Mouse (Mus musculus) hindbrain, embryonic 11.5 days (tissue): ENCODE results near the gene Wasf1. TPM values are rescaled to one million over a fixed set of nuclear protein-coding genes. Genes with fewer than 3 reads are reported as not detected.

Experiments
- ATAC-seq: fragments of 200-750 bp; cut with Nextera tagmentation; 2 replicates; pipeline ENCODE4 v1.8.0; 2017; ENCODE audit warnings: mild to moderate bottlenecking, moderate TSS enrichment, moderate library complexity; ENCODE audit not compliant: low FRiP score
- DNase-seq: peaks from one replicate; pipeline ENCODE4 v3.0.0-alpha.2; 2015; ENCODE audit warnings: low spot score
- H3K27ac ChIP-seq: fragments of 300-500 bp; sonication (generic); 2 replicates; pipeline ENCODE4 v1.5.1; 2014; ENCODE audit warnings: mild to moderate bottlenecking, low read depth, low read length
- H3K27me3 ChIP-seq: fragments of 300-500 bp; sonication (generic); 2 replicates; pipeline ENCODE4 v1.6.1; 2014; ENCODE audit warnings: mild to moderate bottlenecking, low read length, moderate library complexity, mixed read lengths; ENCODE audit not compliant: control insufficient read depth, insufficient read depth
- H3K36me3 ChIP-seq: fragments of 300-500 bp; sonication (generic); 2 replicates; pipeline ENCODE4 v1.6.1; 2014; ENCODE audit warnings: mild to moderate bottlenecking, low read length, moderate library complexity, mixed read lengths; ENCODE audit not compliant: control insufficient read depth, insufficient read depth
- H3K4me1 ChIP-seq: fragments of 300-500 bp; sonication (generic); replicated peaks from 2 replicates; pipeline ENCODE4 v1.6.1; 2014; ENCODE audit warnings: low read length, mixed read lengths; ENCODE audit not compliant: control insufficient read depth, insufficient read depth
- H3K4me2 ChIP-seq: fragments of 300-500 bp; sonication (generic); replicated peaks from 2 replicates; pipeline ENCODE4 v1.6.1; 2014; ENCODE audit warnings: mild to moderate bottlenecking, low read depth, low read length
- H3K4me3 ChIP-seq: fragments of 300-500 bp; sonication (generic); 2 replicates; pipeline ENCODE4 v1.5.1; 2014; ENCODE audit warnings: low read depth, low read length
- H3K9ac ChIP-seq: fragments of 300-500 bp; sonication (generic); 2 replicates; pipeline ENCODE4 v1.6.1; 2014; ENCODE audit warnings: low read depth, low read length
- H3K9me3 ChIP-seq: fragments of 300-500 bp; sonication (generic); 2 replicates; pipeline ENCODE4 v1.6.1; 2016; ENCODE audit warnings: low read length; ENCODE audit not compliant: control insufficient read depth
- WGBS: fragments of 180-500 bp; shearing (Covaris S2); extraction: QIAGEN DNeasy Blood & Tissue Kit; methylation state at CpG from one replicate; pipeline ENCODE4 v1.1.7; 2014; 5-methylcytosine and 5-hydroxymethylcytosine counted together
- polyA plus RNA-seq: library from polyadenylated mRNA; unstranded; fragments of >200 nt; fragmentation: Nextera tagmentation; extraction: Ambion mirVana; gene quantifications from 2 replicates; pipeline ENCODE4 v1.2.1, GENCODE M21; 2014

Wasf1 gene
- 43.0 and 43.8 TPM in 2 replicates for polyA plus RNA-seq

GRCm38 (mm10) chr10:40882831-40883643 is at the start of gene Wasf1, which contains the start of gene Cdc40:
Gene Wasf1 (plus strand): TSS chr10:40883475.
Gene Cdc40 (minus strand): TSS chr10:40883311.
- H3K4me3 ChIP-seq, result peak within 1 kb of the TSS; percentile 98
- peak within 1 kb of the TSS; percentile 49 for H3K4me2 ChIP-seq
- H3K9ac ChIP-seq, result peak within 1 kb of the TSS; percentile 96
- DNase-seq (peak; percentile 98), ATAC-seq (peak; percentile 97)
- H3K9me3 ChIP-seq, result no peaks in the 10 kb centered on the region
- peak within 1 kb of the TSS; percentile 98 for H3K27ac ChIP-seq
- no peaks in the 10 kb centered on the region for H3K4me1 ChIP-seq
- H3K36me3 ChIP-seq, result no peaks in the 10 kb centered on the region
- whole genome bisulfite sequencing, result under 1% methylated on average over 44 of the region's 44 CpGs
- H3K27me3 ChIP-seq, result no peaks in the 10 kb centered on the region

- ATAC-seq, result no peak
- H3K4me1 ChIP-seq, result no peaks in the 10 kb centered on the region
- H3K27me3 ChIP-seq, result no peaks in the 10 kb centered on the region
- no peak overlapping the region for H3K9ac ChIP-seq
- no peak overlapping the region for H3K4me2 ChIP-seq
- no peaks in the 10 kb centered on the region for H3K9me3 ChIP-seq
- peaks cover 9% of the 10 kb centered on the region; the same call in 1 of the 2 replicates for H3K36me3 ChIP-seq
- no peak overlapping the region for H3K4me3 ChIP-seq
- no peak overlapping the region for H3K27ac ChIP-seq
- no peak for DNase-seq
- 90% methylated on average over 5 of the region's 5 CpGs for WGBS
Measured at GRCm38 (mm10) chr10:40840086-40840485, 43.2 kb upstream of the Wasf1 start.

- Histone ChIP-seq H3K9ac (no peak overlapping the region), H3K27ac (no peak overlapping the region), H3K9me3 (no peaks in the 10 kb centered on the region), H3K36me3 (peaks cover 7% of the 10 kb centered on the region; the same call in 1 of the 2 replicates), H3K27me3 (no peaks in the 10 kb centered on the region), H3K4me1 (no peaks in the 10 kb centered on the region), H3K4me3 (no peak overlapping the region), H3K4me2 (no peak overlapping the region)
- DNase-seq (no peak), ATAC-seq (no peak)
- 71% methylated on average over 5 of the region's 5 CpGs for WGBS
Measured at GRCm38 (mm10) chr10:40843841-40844240, 39.4 kb upstream of the Wasf1 start.

GRCm38 (mm10) chr10:40844546-40844945 is 38.7 kb upstream of the Wasf1 start:
- no peak for ATAC-seq

DNA sequence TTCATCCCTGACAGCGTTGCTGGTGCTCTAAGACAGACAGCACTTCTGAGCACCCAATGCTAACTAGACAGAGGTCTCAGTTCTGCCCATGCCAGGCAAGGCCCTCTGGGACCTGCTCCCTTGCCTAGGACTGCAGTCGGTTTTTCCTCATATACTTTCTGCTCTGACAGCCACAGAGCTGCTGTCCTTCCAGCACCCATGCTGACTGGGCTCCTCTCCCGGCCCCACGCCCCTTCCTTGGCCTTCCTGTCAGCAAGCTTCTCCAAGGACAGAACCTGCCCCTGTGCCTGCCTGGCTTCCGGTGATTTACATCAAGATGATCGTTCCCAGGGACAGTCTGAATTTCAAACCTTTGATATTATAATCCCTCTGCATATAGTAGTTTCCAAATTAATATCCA is 37.6 kb upstream of the Wasf1 start:
- no peak overlapping the region for H3K27ac ChIP-seq
- H3K4me1 ChIP-seq, result no peaks in the 10 kb centered on the region
- no peak overlapping the region for H3K4me3 ChIP-seq
- peaks cover 7% of the 10 kb centered on the region; the same call in 1 of the 2 replicates for H3K36me3 ChIP-seq
- no peaks in the 10 kb centered on the region for H3K27me3 ChIP-seq
- H3K9ac ChIP-seq, result no peak overlapping the region
- no peak overlapping the region for H3K4me2 ChIP-seq
- ATAC-seq (no peak), DNase-seq (no peak)
- 92% methylated on average over 6 of the region's 6 CpGs for WGBS
- H3K9me3 ChIP-seq, result no peaks in the 10 kb centered on the region

More at GRCm38 (mm10) chr10:40844546-40844945, 38.7 kb upstream of the Wasf1 start:
- 89% methylated on average over 10 of the region's 10 CpGs for WGBS
- no peak for DNase-seq
- Histone ChIP-seq H3K4me1 (no peaks in the 10 kb centered on the region), H3K27ac (0 out of 2 replicates have a peak overlapping the region, but pooled peaks have one; percentile 10), H3K9me3 (no peaks in the 10 kb centered on the region), H3K9ac (no peak overlapping the region), H3K4me3 (no peak overlapping the region), H3K36me3 (peaks cover 7% of the 10 kb centered on the region; the same call in 1 of the 2 replicates), H3K27me3 (no peaks in the 10 kb centered on the region), H3K4me2 (no peak overlapping the region)

DNA sequence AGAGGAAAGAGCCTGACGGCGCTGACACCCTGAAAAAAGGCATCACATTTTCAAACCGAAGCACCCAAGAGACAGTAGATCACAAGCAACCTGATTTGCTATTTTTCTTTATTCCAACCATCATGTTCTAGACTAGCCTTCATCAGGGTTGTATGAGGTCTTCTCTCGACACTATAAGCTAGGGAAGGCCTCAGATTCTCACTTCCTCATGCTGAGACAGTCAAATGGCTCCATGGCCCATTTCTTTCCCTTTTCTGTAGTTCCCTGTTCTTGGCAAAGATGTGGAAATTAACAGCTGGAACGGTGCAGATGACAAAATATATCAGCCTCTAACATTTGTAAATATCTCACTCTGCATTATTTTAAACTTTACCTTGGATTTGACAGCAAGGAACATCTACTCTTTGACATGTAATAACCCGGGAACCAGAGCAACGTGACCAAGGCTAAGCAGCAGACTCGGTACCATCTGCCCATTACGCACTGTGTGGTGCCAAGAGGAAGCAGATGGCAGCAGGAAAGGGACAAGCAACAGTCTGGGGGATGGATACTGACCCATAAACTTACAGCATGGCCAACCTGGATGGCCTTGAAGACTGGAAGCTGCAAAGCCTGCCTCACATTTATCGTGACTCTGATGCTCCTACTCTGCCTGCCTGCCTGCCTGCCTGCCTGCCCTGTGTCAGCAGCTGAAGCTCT is 36.0 kb upstream of the Wasf1 start:
- Histone ChIP-seq H3K27ac (no peak overlapping the region), H3K27me3 (no peaks in the 10 kb centered on the region), H3K9ac (no peak overlapping the region), H3K4me3 (no peak overlapping the region), H3K9me3 (no peaks in the 10 kb centered on the region), H3K36me3 (peaks cover 7% of the 10 kb centered on the region; the same call in 1 of the 2 replicates), H3K4me1 (no peaks in the 10 kb centered on the region), H3K4me2 (no peak overlapping the region)
- 94% methylated on average over 10 of the region's 10 CpGs for WGBS
- ATAC-seq, result no peak
- no peak for DNase-seq

DNA sequence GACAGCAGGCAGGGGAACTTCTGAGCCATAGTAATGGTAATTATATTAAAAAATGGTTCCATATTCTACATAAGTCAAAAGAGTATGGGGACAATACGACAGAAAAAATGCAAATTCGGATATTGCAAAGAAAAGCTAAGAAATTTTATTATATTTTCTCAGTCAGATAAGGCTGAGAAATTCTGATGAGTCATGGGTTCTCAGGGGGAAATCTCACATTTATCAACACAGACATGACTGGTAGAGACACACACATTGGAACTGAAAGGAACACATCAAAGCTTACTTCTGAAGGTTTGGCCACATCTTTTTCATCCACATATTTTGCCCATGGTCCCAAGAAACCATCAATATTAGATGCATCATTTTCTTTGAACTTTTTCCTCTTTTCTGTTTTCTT is 32.6 kb upstream of the Wasf1 start:
- Histone ChIP-seq H3K4me2 (no peak overlapping the region), H3K27ac (no peak overlapping the region), H3K36me3 (no peaks in the 10 kb centered on the region), H3K9ac (no peak overlapping the region), H3K9me3 (no peaks in the 10 kb centered on the region), H3K4me3 (no peak overlapping the region), H3K4me1 (no peaks in the 10 kb centered on the region), H3K27me3 (no peaks in the 10 kb centered on the region)
- ATAC-seq, result no peak
- WGBS, result 89% methylated on average over 2 of the region's 2 CpGs
- DNase-seq, result no peak

GRCm38 (mm10) chr10:40851138-40851537 is 32.1 kb upstream of the Wasf1 start:
- Histone ChIP-seq H3K27me3 (no peaks in the 10 kb centered on the region), H3K9ac (no peak overlapping the region), H3K4me3 (no peak overlapping the region), H3K36me3 (no peaks in the 10 kb centered on the region), H3K4me1 (no peaks in the 10 kb centered on the region), H3K9me3 (no peaks in the 10 kb centered on the region), H3K4me2 (no peak overlapping the region), H3K27ac (no peak overlapping the region)
- DNase-seq (no peak), ATAC-seq (no peak)
